Mouse (Mus musculus): Measurements from ENCODE around the gene Vmn1r199. TPM values are rescaled to one million over a fixed set of nuclear protein-coding genes. Genes with fewer than 3 reads are reported as not detected.
"Not testable (repeated sequence)": the region's sequence is repeated elsewhere in the genome, so short reads cannot be mapped to it uniquely, and the experiment has no call there.

The Vmn1r199 gene
- total RNA-seq (2021) (not detected), polyA plus RNA-seq (2012; rRNA removed) (not detected in 2 replicates)
- long read RNA-seq: 0 reads

GRCm38 (mm10) chr13:22379518-22379917 is at the start of gene Vmn1r199:
Gene Vmn1r199, plus strand, starts transcription at chr13:22379818.
- no peak for DNase-seq

- DNase-seq: no peak
Measured at GRCm38 (mm10) chr13:22333269-22333668, 46.3 kb upstream of the Vmn1r199 start.

GRCm38 (mm10) chr13:22335565-22335964 is 44.1 kb upstream of the Vmn1r199 start:
- DNase-seq: no peak

GRCm38 (mm10) chr13:22350064-22350463 is 29.6 kb upstream of the Vmn1r199 start, which contains the start of gene Vmn1r198:
Gene Vmn1r198, plus strand, starts transcription at chr13:22350364.
- DNase-seq: no peak

GRCm38 (mm10) chr13:22350813-22351212 is 28.8 kb upstream of the Vmn1r199 start:
- DNase-seq: no peak

GRCm38 (mm10) chr13:22381128-22381527 is 1.5 kb downstream of the Vmn1r199 start:
- DNase-seq: not testable (repeated sequence)

- no peak for DNase-seq
Measured at GRCm38 (mm10) chr13:22383401-22383800, 3.8 kb downstream of the Vmn1r199 start.

- DNase-seq: no peak
Measured at GRCm38 (mm10) chr13:22387050-22387449, 7.4 kb downstream of the Vmn1r199 start.

- DNase-seq: no peak
Measured at GRCm38 (mm10) chr13:22390073-22390472, 10.5 kb downstream of the Vmn1r199 start, which contains the start of gene Vmn1r200. Gene Vmn1r200, plus strand, starts transcription at chr13:22390373.

- DNase-seq: no peak
Measured at GRCm38 (mm10) chr13:22402978-22403377, 23.4 kb downstream of the Vmn1r199 start.

Other genes with a start within 250 kb of the Vmn1r199 start
- not detected for gene Vmn1r191, start 195.8 kb upstream of the Vmn1r199 start, total RNA-seq (2021)
- gene Vmn1r191, start 195.8 kb upstream of the Vmn1r199 start, polyA plus RNA-seq (2012; rRNA removed): not detected in 2 replicates
- not detected for gene Vmn1r192, start 188.7 kb upstream of the Vmn1r199 start, total RNA-seq (2021)
- gene Vmn1r192, start 188.7 kb upstream of the Vmn1r199 start, polyA plus RNA-seq (2012; rRNA removed): not detected in 2 replicates
- gene Vmn1r193, start 156.7 kb upstream of the Vmn1r199 start, total RNA-seq (2021): not detected
- not detected in 2 replicates for gene Vmn1r193, start 156.7 kb upstream of the Vmn1r199 start, polyA plus RNA-seq (2012; rRNA removed)
- gene Vmn1r194, start 135.6 kb upstream of the Vmn1r199 start, total RNA-seq (2021): not detected
- not detected in 2 replicates for gene Vmn1r194, start 135.6 kb upstream of the Vmn1r199 start, polyA plus RNA-seq (2012; rRNA removed)
- gene Vmn1r195, start 109.3 kb upstream of the Vmn1r199 start, total RNA-seq (2021): not detected
- gene Vmn1r195, start 109.3 kb upstream of the Vmn1r199 start, polyA plus RNA-seq (2012; rRNA removed): not detected in 2 replicates
- gene Vmn1r196, start 89.9 kb upstream of the Vmn1r199 start, total RNA-seq (2021): not detected
- not detected in 2 replicates for gene Vmn1r196, start 89.9 kb upstream of the Vmn1r199 start, polyA plus RNA-seq (2012; rRNA removed)
- not detected for gene Vmn1r197, start 55.2 kb upstream of the Vmn1r199 start, total RNA-seq (2021)
- not detected in 2 replicates for gene Vmn1r197, start 55.2 kb upstream of the Vmn1r199 start, polyA plus RNA-seq (2012; rRNA removed)
- gene Vmn1r198, start 29.5 kb upstream of the Vmn1r199 start, total RNA-seq (2021): not detected
- not detected in 2 replicates for gene Vmn1r198, start 29.5 kb upstream of the Vmn1r199 start, polyA plus RNA-seq (2012; rRNA removed)
- gene Vmn1r200, start 10.6 kb downstream of the Vmn1r199 start, total RNA-seq (2021): not detected
- gene Vmn1r200, start 10.6 kb downstream of the Vmn1r199 start, polyA plus RNA-seq (2012; rRNA removed): not detected in 2 replicates
- gene Vmn1r201, start 92.1 kb downstream of the Vmn1r199 start, total RNA-seq (2021): not detected
- not detected in 2 replicates for gene Vmn1r201, start 92.1 kb downstream of the Vmn1r199 start, polyA plus RNA-seq (2012; rRNA removed)
- gene Vmn1r202, start 125.6 kb downstream of the Vmn1r199 start, total RNA-seq (2021): not detected
- not detected in 2 replicates for gene Vmn1r202, start 125.6 kb downstream of the Vmn1r199 start, polyA plus RNA-seq (2012; rRNA removed)
- gene Vmn1r203, start 138.3 kb downstream of the Vmn1r199 start, total RNA-seq (2021): not detected
- gene Vmn1r203, start 138.3 kb downstream of the Vmn1r199 start, polyA plus RNA-seq (2012; rRNA removed): not detected in 2 replicates
- gene Vmn1r204, start 173.4 kb downstream of the Vmn1r199 start, total RNA-seq (2021): not detected
- gene Vmn1r204, start 173.4 kb downstream of the Vmn1r199 start, polyA plus RNA-seq (2012; rRNA removed): not detected in 2 replicates
- not detected for gene Vmn1r205, start 213.2 kb downstream of the Vmn1r199 start, total RNA-seq (2021)
- gene Vmn1r205, start 213.2 kb downstream of the Vmn1r199 start, polyA plus RNA-seq (2012; rRNA removed): not detected in 2 replicates
- not detected for gene Vmn1r206, start 244.4 kb downstream of the Vmn1r199 start, total RNA-seq (2021)
- gene Vmn1r206, start 244.4 kb downstream of the Vmn1r199 start, polyA plus RNA-seq (2012; rRNA removed): not detected in 2 replicates